Mouse (Mus musculus) embryonic facial prominence, embryonic 14.5 days (tissue): ENCODE results near the gene Tomm7. TPM values are rescaled to one million over a fixed set of nuclear protein-coding genes. Genes with fewer than 3 reads are reported as not detected.
A peak's percentile ranks its signal among the peaks of the same experiment; 100 is the strongest.
"Not testable (repeated sequence)": the region's sequence is repeated elsewhere in the genome, so short reads cannot be mapped to it uniquely, and the experiment has no call there.

Experiments
- ATAC-seq: fragments of 200-750 bp; cut with Nextera tagmentation; 2 replicates; pipeline ENCODE4 v1.8.0; 2017; ENCODE audit warnings: low read depth, moderate number of reproducible peaks, moderate TSS enrichment
- DNase-seq: peaks from one replicate; pipeline ENCODE4 v3.0.0-alpha.2; 2015; ENCODE audit warnings: low spot score
- H3K27ac ChIP-seq: fragments of 300-500 bp; sonication (generic); replicated peaks from 2 replicates; pipeline ENCODE4 v1.5.1; 2014; ENCODE audit warnings: low read depth, mild to moderate bottlenecking, low read length, moderate library complexity
- H3K27me3 ChIP-seq: fragments of 300-500 bp; sonication (generic); replicated peaks from 2 replicates; pipeline ENCODE4 v1.6.1; 2014; ENCODE audit warnings: low read length; ENCODE audit not compliant: control insufficient read depth, insufficient read depth
- H3K36me3 ChIP-seq: fragments of 300-500 bp; sonication (generic); 2 replicates; pipeline ENCODE4 v1.6.1; 2014; ENCODE audit warnings: low read length, mixed read lengths; ENCODE audit not compliant: control insufficient read depth, insufficient read depth
- H3K4me1 ChIP-seq: fragments of 300-500 bp; sonication (generic); 2 replicates; pipeline ENCODE4 v1.6.1; 2014; ENCODE audit warnings: antibody characterized with exemption, low read length; ENCODE audit not compliant: control insufficient read depth, insufficient read depth
- H3K4me2 ChIP-seq: fragments of 300-500 bp; sonication (generic); 2 replicates; pipeline ENCODE4 v1.6.1; 2014; ENCODE audit warnings: low read depth, mild to moderate bottlenecking, low read length, moderate library complexity, mixed read lengths
- H3K4me3 ChIP-seq: fragments of 300-500 bp; sonication (generic); 2 replicates; pipeline ENCODE4 v1.5.1; 2014; ENCODE audit warnings: low read depth, mild to moderate bottlenecking, low read length
- H3K9ac ChIP-seq: fragments of 300-500 bp; sonication (generic); 2 replicates; pipeline ENCODE4 v1.6.1; 2014; ENCODE audit warnings: low read depth, mild to moderate bottlenecking, low read length, moderate library complexity, mixed read lengths
- H3K9me3 ChIP-seq: fragments of 300-500 bp; sonication (generic); 2 replicates; pipeline ENCODE4 v1.6.1; 2016; ENCODE audit warnings: low read length; ENCODE audit not compliant: control insufficient read depth
- WGBS: fragments of 180-500 bp; shearing (Covaris S2); extraction: QIAGEN DNeasy Blood & Tissue Kit; methylation state at CpG from one replicate; pipeline ENCODE4 v1.1.7; 2014; 5-methylcytosine and 5-hydroxymethylcytosine counted together
- polyA plus RNA-seq: library from polyadenylated mRNA; unstranded; fragments of >200 nt; fragmentation: Nextera tagmentation; extraction: Ambion mirVana; gene quantifications from 2 replicates; pipeline ENCODE4 v1.2.1, GENCODE M21; 2014

Gene Tomm7
- polyA plus RNA-seq, 1 experiment from 2014 or later: 120 TPM

DNA sequence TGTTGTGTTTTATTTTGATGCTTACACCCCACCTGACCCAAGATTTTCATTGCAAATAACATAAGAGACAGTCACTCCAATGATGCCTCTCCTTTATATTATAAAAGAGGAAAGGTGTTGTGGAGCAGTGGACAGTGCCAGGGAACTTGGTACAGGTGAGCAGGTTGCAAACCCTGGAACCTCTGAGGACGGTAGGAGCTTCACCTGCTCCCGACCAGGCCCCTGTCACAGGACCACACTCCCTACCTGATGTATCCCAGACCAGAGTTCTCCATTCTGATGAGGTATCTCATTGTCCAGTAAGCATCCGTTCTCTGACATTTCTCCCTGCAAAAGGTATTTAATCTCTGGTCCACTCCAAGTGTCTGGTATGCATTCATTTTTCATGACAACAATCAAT lies 14.0 kb upstream of the Tomm7 start:
- Histone ChIP-seq H3K4me1 (no peaks in the 10 kb centered on the region), H3K4me2 (no peak overlapping the region), H3K36me3 (peaks cover 53% of the 10 kb centered on the region), H3K9me3 (no peaks in the 10 kb centered on the region), H3K4me3 (no peak overlapping the region), H3K9ac (no peak overlapping the region), H3K27me3 (no peaks in the 10 kb centered on the region), H3K27ac (no peak overlapping the region)
- 87% methylated on average over 3 of the region's 3 CpGs for WGBS
- ATAC-seq: no peak
- no peak for DNase-seq

DNA sequence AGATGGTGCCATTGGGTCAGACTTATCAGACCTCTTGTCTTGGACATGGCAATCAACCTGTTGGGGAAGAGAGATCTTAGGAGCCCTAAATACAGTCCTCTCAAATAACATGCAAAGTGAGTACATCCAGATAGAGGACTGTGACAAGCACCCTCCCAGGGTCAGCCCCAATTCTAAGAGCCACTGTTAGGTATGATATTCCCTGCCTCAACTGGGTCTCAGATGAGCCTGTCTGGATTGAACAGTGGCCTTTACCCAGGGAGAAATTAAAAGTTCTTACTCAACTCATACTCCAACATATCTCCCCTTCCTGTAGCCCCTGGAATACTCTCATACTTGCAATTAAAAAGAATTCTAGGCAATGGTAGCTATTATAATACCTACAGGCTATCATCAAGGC lies 13.2 kb upstream of the Tomm7 start:
- Histone ChIP-seq H3K4me2 (no peak overlapping the region), H3K27ac (no peak overlapping the region), H3K9ac (no peak overlapping the region), H3K27me3 (no peaks in the 10 kb centered on the region), H3K4me1 (no peaks in the 10 kb centered on the region), H3K36me3 (peaks cover 61% of the 10 kb centered on the region), H3K9me3 (no peaks in the 10 kb centered on the region), H3K4me3 (no peak overlapping the region)
- no peak for DNase-seq
- ATAC-seq: no peak

DNA sequence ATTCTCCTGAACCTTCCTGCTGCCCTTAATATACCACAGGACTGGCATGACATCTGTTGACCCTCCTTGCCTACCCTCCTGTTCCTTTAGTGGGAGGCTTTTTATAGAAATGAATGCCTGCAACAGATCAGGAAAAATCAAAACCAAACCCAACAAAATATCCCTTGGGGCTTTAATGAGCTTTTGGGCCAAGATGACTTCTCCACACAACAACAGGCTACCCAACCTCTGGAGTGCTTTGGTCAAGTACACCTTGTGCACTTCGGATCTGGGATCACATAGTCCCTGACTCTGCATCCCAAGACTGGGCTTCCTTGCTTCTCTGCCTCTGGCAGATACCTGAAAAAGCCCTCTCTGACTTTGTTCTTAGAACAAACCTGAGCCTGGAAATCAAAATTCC lies 12.2 kb upstream of the Tomm7 start:
- ATAC-seq (no peak), DNase-seq (no peak)
- Histone ChIP-seq H3K27ac (no peak overlapping the region), H3K4me3 (no peak overlapping the region), H3K9me3 (no peaks in the 10 kb centered on the region), H3K4me2 (no peak overlapping the region), H3K27me3 (no peaks in the 10 kb centered on the region), H3K4me1 (peaks cover 5% of the 10 kb centered on the region), H3K36me3 (peaks cover 63% of the 10 kb centered on the region), H3K9ac (no peak overlapping the region)
- WGBS: 95% methylated on average over 1 of the region's 1 CpGs

GRCm38 (mm10) chr5:23855484-23855883 lies 11.5 kb upstream of the Tomm7 start:
- DNase-seq: no peak
- Histone ChIP-seq H3K36me3 (peaks cover 60% of the 10 kb centered on the region), H3K4me1 (peaks cover 5% of the 10 kb centered on the region), H3K27me3 (no peaks in the 10 kb centered on the region), H3K9me3 (no peaks in the 10 kb centered on the region), H3K4me3 (no peak overlapping the region), H3K9ac (no peak overlapping the region), H3K27ac (no peak overlapping the region), H3K4me2 (no peak overlapping the region)
- 87% methylated on average over 6 of the region's 6 CpGs for WGBS
- no peak for ATAC-seq

- H3K4me3 ChIP-seq, ATAC-seq, H3K4me2 ChIP-seq, H3K9me3 ChIP-seq, H3K27me3 ChIP-seq, H3K9ac ChIP-seq, H3K4me1 ChIP-seq, H3K27ac ChIP-seq, DNase-seq: not testable (repeated sequence)
- H3K36me3 ChIP-seq: peaks cover 52% of the 10 kb centered on the region
- 82% methylated on average over 1 of the region's 1 CpGs for WGBS
Observed at GRCm38 (mm10) chr5:23852916-23853315, 9.0 kb upstream of the Tomm7 start.

DNA sequence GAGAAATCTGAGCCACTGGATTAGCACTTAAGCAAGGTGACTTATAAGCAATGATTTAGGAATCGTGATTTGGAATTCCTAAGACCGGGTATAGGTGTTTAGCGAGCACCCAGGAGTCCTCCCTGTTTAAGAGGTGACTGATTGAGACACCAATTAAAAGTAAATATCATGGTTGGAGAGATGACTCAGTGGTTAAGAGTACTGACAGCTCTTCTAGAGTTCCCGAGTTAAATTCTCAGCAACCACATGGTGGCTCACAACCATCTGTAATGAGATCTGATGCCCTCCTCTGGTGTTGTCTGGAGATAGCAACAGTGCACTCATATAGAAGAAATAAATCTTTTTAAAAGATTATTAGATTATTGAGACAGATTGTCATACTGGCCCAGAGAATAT lies 7.2 kb upstream of the Tomm7 start:
- WGBS: 8% methylated on average over 4 of the region's 4 CpGs
- Histone ChIP-seq H3K4me2 (peak overlapping the region; percentile 75), H3K36me3 (peaks cover 41% of the 10 kb centered on the region), H3K9ac (peak overlapping the region; percentile 78), H3K4me3 (peak overlapping the region; percentile 84), H3K27ac (peak overlapping the region; percentile 68; the same call in 1 of the 2 replicates)
- H3K27me3 ChIP-seq, H3K9me3 ChIP-seq, ATAC-seq, DNase-seq, H3K4me1 ChIP-seq: not testable (repeated sequence)

DNA sequence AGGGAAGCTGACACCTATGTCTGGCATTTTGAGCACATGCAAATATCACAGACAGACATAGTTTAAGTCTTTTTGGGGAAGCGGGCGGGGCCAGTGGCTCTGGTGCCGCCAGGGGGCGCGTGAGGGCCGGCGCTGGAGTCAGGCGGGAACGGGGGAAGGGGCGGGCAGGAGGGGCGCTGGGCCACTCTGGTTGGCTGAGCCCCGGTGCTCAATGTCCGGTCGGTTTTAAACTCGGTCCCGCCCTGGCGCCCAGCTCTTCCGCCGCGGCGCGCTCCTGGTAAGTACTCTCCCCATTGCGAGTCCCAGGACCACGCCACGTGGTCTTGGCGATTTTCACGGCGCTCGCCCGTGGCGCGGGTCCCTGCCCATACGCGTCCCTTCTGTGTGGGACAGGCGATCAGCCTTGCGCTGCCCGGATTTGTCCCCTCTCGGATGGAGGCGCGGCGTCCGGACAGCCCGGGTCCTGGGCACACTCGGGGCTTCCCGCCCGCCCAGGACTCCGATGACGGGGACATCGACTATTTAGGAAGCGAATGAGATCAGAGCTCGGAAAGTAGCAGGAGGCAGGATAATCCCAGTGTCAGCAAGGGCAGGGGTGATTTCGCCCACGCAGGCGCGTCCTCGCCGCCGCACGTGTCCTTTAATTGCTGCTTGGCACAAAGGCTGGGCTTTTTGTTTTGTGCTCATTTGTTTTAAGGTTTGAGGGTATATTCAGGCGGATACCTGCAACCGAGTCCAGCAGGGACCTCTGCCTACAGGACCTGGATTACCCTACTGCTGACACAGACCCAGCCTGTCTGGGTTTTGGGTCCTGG lies 6.6 kb upstream of the Tomm7 start:
- Histone ChIP-seq H3K9ac (peak overlapping the region; percentile 78), H3K4me2 (peak overlapping the region; percentile 75), H3K36me3 (peaks cover 35% of the 10 kb centered on the region), H3K4me1 (peaks cover 5% of the 10 kb centered on the region), H3K27me3 (no peaks in the 10 kb centered on the region), H3K4me3 (peak overlapping the region; percentile 84), H3K9me3 (no peaks in the 10 kb centered on the region), H3K27ac (peak overlapping the region; percentile 68)
- peak; percentile 98 for ATAC-seq
- DNase-seq: peak; percentile 90
- 2% methylated on average over 43 of the region's 61 CpGs for WGBS

- ATAC-seq: no peak
- no peaks in the 10 kb centered on the region for H3K9me3 ChIP-seq
- H3K27ac ChIP-seq: peak overlapping the region; percentile 86
- no peak for DNase-seq
- peak overlapping the region; percentile 69 for H3K4me3 ChIP-seq
- WGBS: 78% methylated on average over 3 of the region's 3 CpGs
- no peaks in the 10 kb centered on the region for H3K27me3 ChIP-seq
- H3K36me3 ChIP-seq: 0 out of 2 replicates have a peak, but pooled peaks cover 1% of the 10 kb centered on the region
- peak overlapping the region; percentile 82 for H3K9ac ChIP-seq
- H3K4me2 ChIP-seq: peak overlapping the region; percentile 67
- 0 out of 2 replicates have a peak, but pooled peaks cover 4% of the 10 kb centered on the region for H3K4me1 ChIP-seq
Observed at GRCm38 (mm10) chr5:23845141-23845540, 1.2 kb upstream of the Tomm7 start.

- peak; percentile 9; the same call in 1 of the 2 replicates for ATAC-seq
- Histone ChIP-seq H3K27ac (peak overlapping the region; percentile 86), H3K4me3 (peak overlapping the region; percentile 69), H3K9me3 (no peaks in the 10 kb centered on the region), H3K27me3 (no peaks in the 10 kb centered on the region), H3K4me2 (peak overlapping the region; percentile 67), H3K36me3 (peaks cover 7% of the 10 kb centered on the region; the same call in 1 of the 2 replicates), H3K4me1 (0 out of 2 replicates have a peak, but pooled peaks cover 4% of the 10 kb centered on the region), H3K9ac (peak overlapping the region; percentile 82)
- WGBS: 17% methylated on average over 7 of the region's 7 CpGs
- DNase-seq: peak; percentile 74
Observed at GRCm38 (mm10) chr5:23844531-23844841, 525 bp upstream of the Tomm7 start.
